ENCODE assay signal across 8 mouse cellular contexts in the genomic region with DNA sequence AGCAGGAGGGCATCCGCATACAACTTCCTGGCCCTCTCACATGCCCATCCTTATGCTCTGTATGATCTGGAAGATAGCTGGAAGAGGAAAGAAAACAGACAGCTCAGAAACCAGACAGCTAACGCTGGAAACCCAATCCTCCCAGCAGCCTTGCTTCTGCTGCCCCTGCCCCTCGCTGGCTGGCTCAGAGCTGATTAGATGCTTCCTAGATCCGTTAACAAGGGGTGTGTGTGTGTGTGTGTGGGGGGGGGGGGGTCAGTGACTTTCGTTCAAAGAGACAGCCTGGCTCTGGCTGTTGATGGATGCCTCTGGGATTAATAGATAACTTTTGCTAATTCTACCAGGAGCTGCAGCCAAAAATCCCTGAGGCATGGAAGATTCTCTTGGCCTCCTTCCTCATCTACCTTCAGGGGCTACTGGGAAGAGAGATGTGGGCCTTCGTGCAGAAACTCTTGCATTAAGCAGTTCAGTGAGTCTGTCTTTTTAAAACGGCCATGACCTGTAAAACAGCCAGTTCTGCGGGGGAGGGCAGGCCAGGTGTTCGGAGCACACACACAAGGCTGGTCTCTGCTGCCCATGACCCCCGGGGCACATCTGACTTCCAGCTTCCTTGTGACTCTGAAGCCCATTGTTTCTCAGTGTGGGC. TPM values are rescaled to one million over a fixed set of nuclear protein-coding genes. Genes with fewer than 3 reads are reported as not detected.
DNase-seq lines count a peak whose midpoint lies in the region; ATAC-seq lines count a peak whose summit lies in the region.

No protein-coding gene starts in this region.

- ATAC-seq in heart, embryonic 11.5 days (replicated peaks; ENCODE audit: insufficient number of reproducible peaks, low FRiP score, low TSS enrichment): peak; percentile 67
- peak; percentile 53 for ATAC-seq in intestine, embryonic 16.5 days
- ATAC-seq in liver, embryonic 16.5 days (ENCODE audit: low read depth): peak; percentile 55

- H3K36me3 ChIP-seq in heart, embryonic 11.5 days (ENCODE audit: control insufficient read depth, insufficient read depth, low read length): no peaks in the 10 kb centered on the region
- H3K36me3 ChIP-seq in intestine, embryonic 16.5 days (ENCODE audit: control insufficient read depth, insufficient read depth, low read length): no peaks in the 10 kb centered on the region
- H3K36me3 ChIP-seq in liver, embryonic 16.5 days (ENCODE audit: control insufficient read depth, insufficient read depth): no peaks in the 10 kb centered on the region

- no peaks in the 10 kb centered on the region for H3K9me3 ChIP-seq in heart, embryonic 11.5 days (replicated peaks; ENCODE audit: control insufficient read depth, low read length)
- H3K9me3 ChIP-seq in intestine, embryonic 16.5 days (ENCODE audit: control insufficient read depth, low read length): no peaks in the 10 kb centered on the region
- H3K9me3 ChIP-seq in liver, embryonic 16.5 days (replicated peaks; ENCODE audit: control insufficient read depth, low read length): no peaks in the 10 kb centered on the region

- H3K27ac ChIP-seq in heart, embryonic 11.5 days (ENCODE audit: low read depth, low read length): peak overlapping the region; percentile 91
- H3K27ac ChIP-seq in intestine, embryonic 16.5 days (ENCODE audit: low read length): peak overlapping the region; percentile 29; the same call in 1 of the 2 replicates
- peak overlapping the region; percentile 98 for H3K27ac ChIP-seq in liver, embryonic 16.5 days (ENCODE audit: low read length)

- peak overlapping the region; percentile 65 for H3K9ac ChIP-seq in heart, embryonic 11.5 days (ENCODE audit: low read depth, low read length)
- peak overlapping the region; percentile 26; the same call in 1 of the 2 replicates for H3K9ac ChIP-seq in intestine, embryonic 16.5 days (ENCODE audit: low read depth, low read length)
- H3K9ac ChIP-seq in liver, embryonic 16.5 days (ENCODE audit: low read depth, low read length): peak overlapping the region; percentile 81

- no peak for DNase-seq in heart, adult 9 months (ENCODE audit: low spot score in 2 of 2)
- DNase-seq in embryo, embryonic 10.5 days (ENCODE audit: low spot score): peak; percentile 68
- peak; percentile 37 for DNase-seq in thymus, postnatal 4 days
- DNase-seq in cerebellum, postnatal 36 days: no peak
- DNase-seq in urinary bladder, postnatal 25 days (ENCODE audit: low spot score): no peak

- H3K4me2 ChIP-seq in heart, embryonic 11.5 days: peak overlapping the region; percentile 71
- peak overlapping the region; percentile 40; the same call in 1 of the 2 replicates for H3K4me2 ChIP-seq in intestine, embryonic 16.5 days (ENCODE audit: low read depth, low read length)
- peak overlapping the region; percentile 96 for H3K4me2 ChIP-seq in liver, embryonic 16.5 days (ENCODE audit: low read depth, low read length)

- peaks cover 33% of the 10 kb centered on the region for H3K4me1 ChIP-seq in heart, embryonic 11.5 days (ENCODE audit: control insufficient read depth, insufficient read depth, low read length)
- H3K4me1 ChIP-seq in intestine, embryonic 16.5 days (ENCODE audit: control insufficient read depth, insufficient read depth, low read length): peaks cover 24% of the 10 kb centered on the region
- peaks cover 48% of the 10 kb centered on the region for H3K4me1 ChIP-seq in liver, embryonic 16.5 days (ENCODE audit: control insufficient read depth, low read depth, low read length)

- 13% methylated on average over 10 of the region's 10 CpGs for whole genome bisulfite sequencing in heart, embryonic 11.5 days (ENCODE audit: insufficient replicate concordance)
- WGBS in intestine, embryonic 16.5 days: 19% methylated on average over 10 of the region's 10 CpGs
- 7% methylated on average over 10 of the region's 10 CpGs for WGBS in liver, embryonic 16.5 days (ENCODE audit: insufficient replicate concordance)

- no peaks in the 10 kb centered on the region for H3K27me3 ChIP-seq in heart, embryonic 11.5 days (ENCODE audit: control insufficient read depth, insufficient read depth, low read length)
- no peaks in the 10 kb centered on the region for H3K27me3 ChIP-seq in intestine, embryonic 16.5 days (replicated peaks; ENCODE audit: control insufficient read depth, insufficient read depth, low read length)
- H3K27me3 ChIP-seq in liver, embryonic 16.5 days (ENCODE audit: control insufficient read depth, insufficient read depth, low read depth, low read length): no peaks in the 10 kb centered on the region

- peak overlapping the region; percentile 36 for H3K4me3 ChIP-seq in heart, embryonic 11.5 days (ENCODE audit: low read depth, low read length)
- H3K4me3 ChIP-seq in intestine, embryonic 16.5 days (ENCODE audit: low read length): no peak overlapping the region; the same call in 1 of the 2 replicates
- H3K4me3 ChIP-seq in liver, embryonic 16.5 days (ENCODE audit: low read depth, low read length): peak overlapping the region; percentile 65

RNA-seq across cellular contexts. Expression of a gene that starts 23.4 kb away (rescaled TPM):
- polyA plus RNA-seq in heart, embryonic 11.5 days (2014; fragmentation: Nextera tagmentation; extraction: Ambion mirVana): 24.4 TPM in 2 replicates
- polyA plus RNA-seq in intestine, embryonic 16.5 days (2015; fragmentation: Nextera tagmentation; extraction: Ambion mirVana): 5.7 and 8.2 TPM in 2 replicates
- polyA plus RNA-seq in liver, embryonic 16.5 days (2015; fragmentation: Nextera tagmentation; extraction: Ambion mirVana): 0.61 and 0.79 TPM in 2 replicates

Comparison
In these comparisons a context has a peak if more than half of its experiments do, and no peak if none do; other contexts are left out.
1. H3K27ac ChIP-seq: peak in every context shown above with its lines; median percentile 98 in liver, embryonic 16.5 days; 91 in heart, embryonic 11.5 days; 29 in intestine, embryonic 16.5 days.
2. H3K4me2 ChIP-seq: peak in every context shown above with its lines; median percentile 96 in liver, embryonic 16.5 days; 71 in heart, embryonic 11.5 days; 40 in intestine, embryonic 16.5 days.
3. H3K9ac ChIP-seq: peak in every context shown above with its lines; median percentile 81 in liver, embryonic 16.5 days; 65 in heart, embryonic 11.5 days; 26 in intestine, embryonic 16.5 days.
4. DNase-seq: peak in embryo, embryonic 10.5 days (single experiment) and thymus, postnatal 4 days (single experiment); none in heart, adult 9 months (0 of 2), cerebellum, postnatal 36 days (0 of 2) and urinary bladder, postnatal 25 days (single experiment).
5. Peak in every context shown above with its lines, with median percentiles within 50 percentile points of each other: ATAC-seq.